ENCODE assay signal across 7 mouse cellular contexts in genomic region chr15:6622512-6622911, GRCm38 (mm10).
DNase-seq lines count a peak whose midpoint lies in the region; ATAC-seq and TF ChIP-seq lines count a peak whose summit lies in the region.

No protein-coding gene starts in this region.

- H3K27ac ChIP-seq in bone marrow macrophage, adult 2 months (ENCODE audit: insufficient read depth, low read depth, low read length) = peak overlapping the region; percentile 90
- no peak overlapping the region for H3K27ac ChIP-seq in hindbrain, embryonic 12.5 days

- 6% methylated on average over 5 of the region's 5 CpGs for WGBS in hindbrain, embryonic 12.5 days

- H3K4me1 ChIP-seq in G1E (ENCODE audit: insufficient read depth, low read depth, low read length) = peaks cover 55% of the 10 kb centered on the region
- H3K4me1 ChIP-seq in bone marrow macrophage, adult 2 months (ENCODE audit: control insufficient read depth, insufficient read depth, low read length) = peaks cover 40% of the 10 kb centered on the region
- H3K4me1 ChIP-seq in hindbrain, embryonic 12.5 days = 0 out of 2 replicates have a peak, but pooled peaks cover 5% of the 10 kb centered on the region

- H3K4me2 ChIP-seq in hindbrain, embryonic 12.5 days (replicated peaks) = no peak overlapping the region

- H3K4me3 ChIP-seq in G1E (ENCODE audit: low read depth, low read length) = no peak overlapping the region; the same call in 1 of the 2 replicates
- H3K4me3 ChIP-seq in bone marrow macrophage, adult 2 months (ENCODE audit: insufficient read depth, low read length) = no peak overlapping the region
- no peak overlapping the region for H3K4me3 ChIP-seq in hindbrain, embryonic 12.5 days

- 0 out of 2 replicates have a peak, but pooled peaks have one; percentile 9 for ATAC-seq in G1E (ENCODE audit: extremely low read depth, insufficient number of reproducible peaks, low FRiP score, poor library complexity, severe bottlenecking)
- ATAC-seq in erythroblast, adult 5-6 weeks (replicated peaks; ENCODE audit: low FRiP score, poor library complexity, severe bottlenecking) = peak; percentile 68; the same call in 1 of the 2 replicates
- peak; percentile 8; the same call in 1 of the 2 replicates for ATAC-seq in hindbrain, embryonic 12.5 days (ENCODE audit: low FRiP score)
- peak; percentile 17; the same call in 1 of the 2 replicates for ATAC-seq in megakaryocyte, adult 5-6 weeks (ENCODE audit: poor library complexity, severe bottlenecking)

- peak; percentile 52 for TF ChIP-seq CTCF in G1E (IDR thresholded peaks at IDR 0.05; ENCODE audit: low read depth, low read length)
- peak; percentile 85 for TF ChIP-seq CTCF in bone marrow macrophage, adult 2 months (IDR thresholded peaks at IDR 0.05; ENCODE audit: low read depth, low read length)

- H3K9me3 ChIP-seq in G1E (replicated peaks) = no peaks in the 10 kb centered on the region
- H3K9me3 ChIP-seq in hindbrain, embryonic 12.5 days (replicated peaks) = no peaks in the 10 kb centered on the region

- H3K27me3 ChIP-seq in G1E (ENCODE audit: insufficient read depth, low read length) = no peaks in the 10 kb centered on the region
- no peaks in the 10 kb centered on the region for H3K27me3 ChIP-seq in hindbrain, embryonic 12.5 days

- no peak for TF ChIP-seq POLR2A in bone marrow macrophage, adult 2 months (IDR thresholded peaks at IDR 0.05; ENCODE audit: borderline replicate concordance, low read depth, low read length)

- peak; percentile 48 for DNase-seq in G1E (ENCODE audit: low spot score)
- DNase-seq in left cerebral cortex, adult 18-20 months (ENCODE audit: low spot score in 2 of 2) = peak; percentile 76 to 86
- DNase-seq in spleen, adult 12 weeks (ENCODE audit: low spot score) = peak; percentile 55

- no peak overlapping the region for H3K9ac ChIP-seq in hindbrain, embryonic 12.5 days

- H3K36me3 ChIP-seq in G1E (replicated peaks) = peaks cover 45% of the 10 kb centered on the region
- H3K36me3 ChIP-seq in hindbrain, embryonic 12.5 days = no peaks in the 10 kb centered on the region

Comparison
In these comparisons a context has a peak if more than half of its experiments do, and no peak if none do; other contexts are left out.
1. ATAC-seq: peak in every context shown above with its lines; median percentile 68 in erythroblast, adult 5-6 weeks; 17 in megakaryocyte, adult 5-6 weeks; 9 in G1E; 8 in hindbrain, embryonic 12.5 days.